Mouse (Mus musculus): ENCODE results near the gene Bub3. TPM values are rescaled to one million over a fixed set of nuclear protein-coding genes. Genes with fewer than 3 reads are reported as not detected.

The Bub3 gene
- polyA plus RNA-seq, 1 experiment: 51.3 TPM

DNA sequence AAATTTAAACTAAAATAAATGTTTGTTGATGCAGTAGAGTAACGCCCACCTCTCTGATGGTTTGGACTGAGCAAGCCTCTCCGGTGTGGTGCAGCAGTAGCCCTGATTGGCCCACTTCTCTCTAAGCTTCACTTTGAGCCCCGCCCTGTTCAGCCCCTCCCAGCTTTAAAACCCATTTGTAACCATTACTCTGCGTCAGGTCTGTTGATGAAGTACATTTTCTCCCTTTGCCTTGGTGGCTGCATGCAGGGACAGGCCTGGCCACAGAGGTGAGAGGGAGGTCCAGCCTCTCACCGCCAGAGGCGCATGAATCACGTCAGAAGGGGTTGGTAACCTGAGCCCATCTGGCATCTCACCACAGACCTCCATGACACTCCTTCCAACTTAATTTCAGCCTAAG is 49.7 kb downstream of the Bub3 start:
- 59% methylated on average over 7 of the region's 7 CpGs for WGBS
- DNase-seq (ENCODE audit: low read depth in 1 of 2, low spot score in 2 of 2): no peak
- Histone ChIP-seq H3K4me3 (ENCODE audit: extremely low read depth, insufficient read depth, insufficient read length) (no peak overlapping the region), H3K27ac (ENCODE audit: insufficient read depth, low read length) (no peak overlapping the region), H3K36me3 (ENCODE audit: control insufficient read depth, insufficient read depth, low read length) (no peaks in the 10 kb centered on the region), H3K27me3 (ENCODE audit: control insufficient read depth, insufficient read depth, low read length) (no peaks in the 10 kb centered on the region), H3K4me1 (ENCODE audit: control insufficient read depth, insufficient read depth, insufficient read length) (no peaks in the 10 kb centered on the region)
- TF ChIP-seq POLR2A (IDR thresholded peaks at IDR 0.05; ENCODE audit: low read depth, low read length) (no peak), CTCF (IDR thresholded peaks at IDR 0.05; ENCODE audit: extremely low read depth, insufficient read depth, insufficient read length, insufficient replicate concordance) (no peak)

Other genes with a start within 250 kb of the Bub3 start
- gene Cuzd1, start 237.9 kb upstream of the Bub3 start, polyA plus RNA-seq (2012; rRNA removed): 12.0 and 16.5 TPM in 2 replicates
- gene Fam24b, start 230.7 kb upstream of the Bub3 start, polyA plus RNA-seq (2012; rRNA removed): not detected in 2 replicates
- gene Fam24a, start 226.4 kb upstream of the Bub3 start, polyA plus RNA-seq (2012; rRNA removed): not detected in 2 replicates
- 3.5 and 4.1 TPM in 2 replicates for gene 2310057M21Rik, start 197.5 kb upstream of the Bub3 start, polyA plus RNA-seq (2012; rRNA removed)
- 23.9 and 29.4 TPM in 2 replicates for gene Pstk, start 189.1 kb upstream of the Bub3 start, polyA plus RNA-seq (2012; rRNA removed)
- 7.2 and 9.8 TPM in 2 replicates for gene Ikzf5, start 149.7 kb upstream of the Bub3 start, polyA plus RNA-seq (2012; rRNA removed)
- gene Acadsb, start 149.6 kb upstream of the Bub3 start, polyA plus RNA-seq (2012; rRNA removed): 2.2 and 2.3 TPM in 2 replicates
- gene Hmx3, start 17.4 kb upstream of the Bub3 start, polyA plus RNA-seq (2012; rRNA removed): not detected in 2 replicates
- gene Hmx2, start 11.4 kb upstream of the Bub3 start, polyA plus RNA-seq (2012; rRNA removed): 0.05 TPM in 1 of 2 replicates, not detected in the other